Mouse (Mus musculus) kidney, adult 2 months (tissue): ENCODE measurements around the gene Siglech. TPM values are rescaled to one million over a fixed set of nuclear protein-coding genes. Genes with fewer than 3 reads are reported as not detected.
"Not testable (repeated sequence)": the region's sequence is repeated elsewhere in the genome, so short reads cannot be mapped to it uniquely, and the experiment has no call there.

Experiments used
- DNase-seq: peaks from one replicate; pipeline ENCODE4 v3.0.0; 2021
- H3K27ac ChIP-seq: fragments of 200-500 bp; 2 replicates; pipeline ENCODE4 v1.5.1; 2012; ENCODE audit warnings: low read depth, low read length, control low read depth, inconsistent platforms; ENCODE audit not compliant: insufficient read depth
- H3K27me3 ChIP-seq: fragments of 200-500 bp; replicated peaks from 2 replicates; pipeline ENCODE4 v1.6.1; 2012; ENCODE audit warnings: mild to moderate bottlenecking, moderate library complexity, low read length, inconsistent platforms; ENCODE audit not compliant: control insufficient read depth, insufficient read depth
- H3K36me3 ChIP-seq: fragments of 200-500 bp; 2 replicates; pipeline ENCODE4 v1.6.1; 2012; ENCODE audit warnings: mild to moderate bottlenecking, moderate library complexity, low read length, inconsistent platforms; ENCODE audit not compliant: control insufficient read depth, insufficient read depth
- H3K4me1 ChIP-seq: fragments of 200-500 bp; 2 replicates; pipeline ENCODE4 v1.6.1; 2011; ENCODE audit warnings: low read length; ENCODE audit not compliant: control insufficient read depth, insufficient read depth
- H3K4me3 ChIP-seq: fragments of 200-500 bp; 2 replicates; pipeline ENCODE4 v1.5.1; 2011; ENCODE audit warnings: mild to moderate bottlenecking, low read depth, low read length, control low read depth; ENCODE audit not compliant: insufficient read depth
- CTCF ChIP-seq: fragments of 200-500 bp; conservative IDR thresholded peaks from 2 replicates; pipeline ENCODE4 v1.5.1; 2011; ENCODE audit warnings: low read depth, mild to moderate bottlenecking, control low read depth, low read length, moderate library complexity, mixed read lengths; ENCODE audit not compliant: insufficient read depth, insufficient read length
- POLR2A ChIP-seq: fragments of 200-500 bp; IDR thresholded peaks from one replicate; pipeline ENCODE4 v1.6.1; 2011; ENCODE audit warnings: low read depth, low read length, control low read depth
- WGBS: fragments of 180-500 bp; shearing (Covaris S2); methylation state at CpG from one replicate; pipeline ENCODE4 v1.1.7; 2018; 5-methylcytosine and 5-hydroxymethylcytosine counted together
- polyA plus RNA-seq: library from polyadenylated mRNA; depleted of rRNA; stranded (reverse); fragments of >200 nt; gene quantifications from 2 replicates; pipeline ENCODE4 v1.2.3, GENCODE M21; 2012

Siglech gene
- polyA plus RNA-seq, 1 experiment, result 5.0 TPM

DNA sequence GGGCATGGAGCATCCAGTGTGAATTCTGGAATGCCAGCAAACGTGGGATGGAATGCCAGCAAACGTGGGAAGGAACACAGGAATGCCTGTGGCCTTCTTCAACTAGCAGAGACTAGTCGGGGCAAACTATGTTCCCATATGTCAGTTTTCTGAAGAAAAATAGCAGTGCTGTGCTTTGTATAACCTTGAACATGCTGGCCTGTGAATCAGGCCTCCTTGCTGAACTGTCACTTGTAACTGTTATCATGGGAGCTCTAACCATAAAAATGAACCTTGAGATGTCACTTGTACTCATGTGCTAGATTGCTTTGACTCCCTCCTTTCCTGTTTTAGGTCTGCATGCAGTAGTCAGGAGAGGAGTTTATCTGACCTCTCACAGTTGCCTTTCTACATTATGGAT is 17.1 kb upstream of the Siglech start:
- H3K4me1 ChIP-seq, result no peaks in the 10 kb centered on the region
- H3K36me3 ChIP-seq, result no peaks in the 10 kb centered on the region
- DNase-seq, result no peak
- no peak overlapping the region for H3K27ac ChIP-seq
- H3K4me3 ChIP-seq, result no peak overlapping the region
- TF ChIP-seq POLR2A (no peak), CTCF (no peak)
- WGBS, result 57% methylated on average over 3 of the region's 3 CpGs
- H3K27me3 ChIP-seq, result no peaks in the 10 kb centered on the region

GRCm38 (mm10) chr7:55759346-55759745 is 8.6 kb upstream of the Siglech start:
- no peaks in the 10 kb centered on the region for H3K4me1 ChIP-seq
- no peak for TF ChIP-seq CTCF
- no peak for TF ChIP-seq POLR2A
- no peaks in the 10 kb centered on the region for H3K36me3 ChIP-seq
- WGBS, result 59% methylated on average over 3 of the region's 3 CpGs
- H3K4me3 ChIP-seq, result no peak overlapping the region
- no peak overlapping the region for H3K27ac ChIP-seq
- no peaks in the 10 kb centered on the region for H3K27me3 ChIP-seq
- no peak for DNase-seq

- WGBS, result 40% methylated on average over 4 of the region's 4 CpGs
Measured at GRCm38 (mm10) chr7:55780011-55780410, 12.0 kb downstream of the Siglech start.

GRCm38 (mm10) chr7:55782493-55782892 is 14.5 kb downstream of the Siglech start:
- WGBS, result 27% methylated on average over 3 of the region's 3 CpGs
- Histone ChIP-seq H3K4me3 (no peak overlapping the region), H3K27ac (no peak overlapping the region), H3K4me1 (no peaks in the 10 kb centered on the region), H3K36me3 (no peaks in the 10 kb centered on the region), H3K27me3 (no peaks in the 10 kb centered on the region)
- TF ChIP-seq POLR2A (no peak), CTCF (no peak)
- DNase-seq, result no peak

More at GRCm38 (mm10) chr7:55780011-55780410, 12.0 kb downstream of the Siglech start:
- Histone ChIP-seq H3K27ac (no peak overlapping the region), H3K36me3 (no peaks in the 10 kb centered on the region), H3K4me1 (no peaks in the 10 kb centered on the region), H3K4me3 (no peak overlapping the region), H3K27me3 (no peaks in the 10 kb centered on the region)
- TF ChIP-seq POLR2A (no peak), CTCF (no peak)
- no peak for DNase-seq

DNA sequence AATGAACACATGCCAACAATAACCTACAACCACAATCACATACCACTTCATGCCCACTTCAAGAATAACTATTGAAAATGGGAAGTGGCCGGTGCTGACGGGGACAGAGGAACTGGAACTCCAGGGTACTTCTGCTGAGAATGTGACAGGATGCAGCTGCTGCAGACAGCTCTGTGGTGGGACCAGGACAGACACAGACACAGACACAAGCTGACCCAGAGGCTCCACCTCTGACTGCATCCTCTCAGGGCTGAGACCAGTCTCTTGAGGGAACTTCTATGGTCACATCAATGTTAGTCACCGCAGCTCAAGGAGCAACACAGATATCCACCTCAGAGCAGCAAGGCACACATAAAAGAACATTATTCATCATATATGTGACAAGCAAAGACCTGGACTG is 16.6 kb downstream of the Siglech start:
- no peaks in the 10 kb centered on the region for H3K36me3 ChIP-seq
- WGBS, result 32% methylated on average over 3 of the region's 3 CpGs
- H3K27ac ChIP-seq, result no peak overlapping the region
- TF ChIP-seq POLR2A (no peak), CTCF (no peak)
- no peak overlapping the region for H3K4me3 ChIP-seq
- DNase-seq, result peak; percentile 30
- no peaks in the 10 kb centered on the region for H3K4me1 ChIP-seq
- no peaks in the 10 kb centered on the region for H3K27me3 ChIP-seq

GRCm38 (mm10) chr7:55790586-55790985 is 22.6 kb downstream of the Siglech start:
- not testable (repeated sequence) for H3K27ac ChIP-seq, DNase-seq, H3K4me1 ChIP-seq, H3K4me3 ChIP-seq, H3K36me3 ChIP-seq, H3K27me3 ChIP-seq
- 24% methylated on average over 5 of the region's 5 CpGs for WGBS

DNA sequence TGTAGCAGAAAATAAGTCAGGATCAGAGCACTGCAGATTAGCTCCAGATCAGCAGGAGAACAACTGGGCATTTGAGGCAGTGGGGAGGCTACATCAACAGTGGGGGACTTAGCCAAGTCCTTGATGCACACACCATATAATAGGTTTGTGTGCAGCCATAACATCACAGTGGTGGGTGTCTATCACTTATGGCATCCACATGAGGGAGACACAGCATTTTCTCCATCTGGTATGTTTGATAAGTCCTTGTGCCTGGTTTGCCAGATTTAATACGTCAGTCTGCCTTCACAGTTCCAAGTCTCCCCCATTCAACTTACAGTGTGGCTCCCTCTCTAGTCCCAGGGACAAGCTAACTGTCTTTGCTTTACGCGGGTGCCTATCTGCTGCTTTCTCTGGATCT is 24.3 kb downstream of the Siglech start:
- no peak for TF ChIP-seq CTCF
- TF ChIP-seq POLR2A, result no peak
- WGBS, result 89% methylated on average over 3 of the region's 3 CpGs
- no peak overlapping the region for H3K4me3 ChIP-seq

GRCm38 (mm10) chr7:55793236-55793951 is 25.4 kb downstream of the Siglech start:
- no peak overlapping the region for H3K27ac ChIP-seq
- H3K4me3 ChIP-seq, result peak overlapping the region; percentile 94
- 33% methylated on average over 13 of the region's 13 CpGs for WGBS
- no peaks in the 10 kb centered on the region for H3K27me3 ChIP-seq
- H3K36me3 ChIP-seq, result no peaks in the 10 kb centered on the region; the same call in 1 of the 2 replicates
- 0 out of 2 replicates have a peak, but pooled peaks cover 2% of the 10 kb centered on the region for H3K4me1 ChIP-seq
- TF ChIP-seq POLR2A, result no peak
- TF ChIP-seq CTCF, result no peak
- DNase-seq, result no peak

More for the DNA sequence above, 24.3 kb downstream of the Siglech start:
- DNase-seq, result no peak
- 0 out of 2 replicates have a peak, but pooled peaks cover 2% of the 10 kb centered on the region for H3K4me1 ChIP-seq
- no peaks in the 10 kb centered on the region for H3K36me3 ChIP-seq
- H3K27ac ChIP-seq, result no peak overlapping the region
- no peaks in the 10 kb centered on the region for H3K27me3 ChIP-seq
